Mouse (Mus musculus) limb, embryonic 14.5 days (tissue): ENCODE data around the gene Aldh18a1. TPM values are rescaled to one million over a fixed set of nuclear protein-coding genes. Genes with fewer than 3 reads are reported as not detected.

ENCODE experiments used
- ATAC-seq: fragments of 200-750 bp; cut with Nextera tagmentation; 2 replicates; pipeline ENCODE4 v1.8.0; 2017; ENCODE audit warnings: low read depth, moderate number of reproducible peaks, moderate TSS enrichment; ENCODE audit not compliant: low FRiP score
- DNase-seq: peaks from one replicate; pipeline ENCODE4 v3.0.0-alpha.2; 2015; ENCODE audit warnings: low spot score
- H3K27ac ChIP-seq: fragments of 300-500 bp; sonication (generic); replicated peaks from 2 replicates; pipeline ENCODE4 v1.5.1; 2014; ENCODE audit warnings: low read depth, mild to moderate bottlenecking, low read length, moderate library complexity, mixed read lengths
- H3K27me3 ChIP-seq: fragments of 300-500 bp; sonication (generic); 2 replicates; pipeline ENCODE4 v1.6.1; 2014; ENCODE audit warnings: low read length, mixed read lengths; ENCODE audit not compliant: control insufficient read depth, insufficient read depth
- H3K36me3 ChIP-seq: fragments of 300-500 bp; sonication (generic); 2 replicates; pipeline ENCODE4 v1.6.1; 2014; ENCODE audit warnings: mild to moderate bottlenecking, low read length, moderate library complexity, mixed read lengths; ENCODE audit not compliant: control insufficient read depth, insufficient read depth
- H3K4me1 ChIP-seq: fragments of 300-500 bp; sonication (generic); 2 replicates; pipeline ENCODE4 v1.6.1; 2014; ENCODE audit warnings: antibody characterized with exemption, low read length, mixed read lengths; ENCODE audit not compliant: control insufficient read depth, insufficient read depth
- H3K4me2 ChIP-seq: fragments of 300-500 bp; sonication (generic); replicated peaks from 2 replicates; pipeline ENCODE4 v1.6.1; 2014; ENCODE audit warnings: low read depth, mild to moderate bottlenecking, low read length, moderate library complexity; ENCODE audit not compliant: severe bottlenecking
- H3K4me3 ChIP-seq: fragments of 300-500 bp; sonication (generic); replicated peaks from 2 replicates; pipeline ENCODE4 v1.5.1; 2014; ENCODE audit warnings: low read length
- H3K9ac ChIP-seq: fragments of 300-500 bp; sonication (generic); 2 replicates; pipeline ENCODE4 v1.6.1; 2014; ENCODE audit warnings: mild to moderate bottlenecking, low read depth, low read length, moderate library complexity; ENCODE audit not compliant: severe bottlenecking
- H3K9me3 ChIP-seq: fragments of 300-500 bp; sonication (generic); 2 replicates; pipeline ENCODE4 v1.6.1; 2016; ENCODE audit warnings: low read length; ENCODE audit not compliant: control insufficient read depth
- POLR2A ChIP-seq: fragments of 200-500 bp; IDR thresholded peaks from 2 replicates; pipeline ENCODE4 v1.8.0; 2012; ENCODE audit warnings: inconsistent platforms, mild to moderate bottlenecking, moderate library complexity, borderline replicate concordance; ENCODE audit not compliant: insufficient read depth, insufficient read length; ENCODE audit errors: extremely low read depth
- WGBS: fragments of 180-500 bp; shearing (Covaris S2); extraction: QIAGEN DNeasy Blood & Tissue Kit; methylation state at CpG from one replicate; pipeline ENCODE4 v1.1.7; 2014; 5-methylcytosine and 5-hydroxymethylcytosine counted together
- polyA plus RNA-seq, 2 experiments: library from polyadenylated mRNA; depleted of rRNA in 1 of 2; stranded (reverse) in 1 of 2; unstranded in 1 of 2; fragments of >200 nt; fragmentation: Nextera tagmentation in 1 of 2; extraction: Ambion mirVana in 1 of 2; gene quantifications; 2 replicates each; pipeline versions ENCODE4 v1.2.1 to v1.2.3; 2012 to 2014

The Aldh18a1 gene
- polyA plus RNA-seq, 2 experiments = 65.3 to 79.8 TPM

GRCm38 (mm10) chr19:40510387-40511099, 77.7 kb downstream of the Aldh18a1 start:
- ATAC-seq (no peak), DNase-seq (no peak)
- no peak overlapping the region for H3K27ac ChIP-seq
- H3K9ac ChIP-seq = no peak overlapping the region
- H3K4me2 ChIP-seq = peak overlapping the region; percentile 4; the same call in 1 of the 2 replicates
- H3K27me3 ChIP-seq = no peaks in the 10 kb centered on the region
- WGBS = 72% methylated on average over 13 of the region's 13 CpGs
- no peak for TF ChIP-seq POLR2A
- H3K4me1 ChIP-seq = peaks cover 13% of the 10 kb centered on the region; the same call in 1 of the 2 replicates
- no peaks in the 10 kb centered on the region for H3K36me3 ChIP-seq
- no peak overlapping the region for H3K4me3 ChIP-seq
- no peaks in the 10 kb centered on the region for H3K9me3 ChIP-seq

GRCm38 (mm10) chr19:40509274-40509673, 79.0 kb downstream of the Aldh18a1 start:
- H3K9me3 ChIP-seq = no peaks in the 10 kb centered on the region
- H3K27me3 ChIP-seq = no peaks in the 10 kb centered on the region
- H3K27ac ChIP-seq = no peak overlapping the region
- peaks cover 13% of the 10 kb centered on the region; the same call in 1 of the 2 replicates for H3K4me1 ChIP-seq
- TF ChIP-seq POLR2A = no peak
- no peak overlapping the region for H3K4me3 ChIP-seq
- H3K9ac ChIP-seq = no peak overlapping the region
- WGBS = 61% methylated on average over 2 of the region's 2 CpGs
- H3K36me3 ChIP-seq = no peaks in the 10 kb centered on the region
- DNase-seq (no peak), ATAC-seq (no peak)
- no peak overlapping the region for H3K4me2 ChIP-seq

- Histone ChIP-seq H3K4me1 (peaks cover 13% of the 10 kb centered on the region; the same call in 1 of the 2 replicates), H3K27ac (no peak overlapping the region), H3K4me2 (no peak overlapping the region), H3K9me3 (no peaks in the 10 kb centered on the region), H3K9ac (no peak overlapping the region), H3K4me3 (no peak overlapping the region), H3K27me3 (no peaks in the 10 kb centered on the region), H3K36me3 (no peaks in the 10 kb centered on the region)
- WGBS = 25% methylated on average over 2 of the region's 2 CpGs
- ATAC-seq (no peak), DNase-seq (no peak)
- no peak for TF ChIP-seq POLR2A
Observed at GRCm38 (mm10) chr19:40508851-40509250, 79.4 kb downstream of the Aldh18a1 start.

- 98% methylated on average over 3 of the region's 3 CpGs for WGBS
- Histone ChIP-seq H3K9ac (no peak overlapping the region), H3K4me3 (no peak overlapping the region), H3K36me3 (no peaks in the 10 kb centered on the region), H3K9me3 (no peaks in the 10 kb centered on the region), H3K27ac (no peak overlapping the region), H3K27me3 (no peaks in the 10 kb centered on the region), H3K4me2 (no peak overlapping the region), H3K4me1 (0 out of 2 replicates have a peak, but pooled peaks cover 5% of the 10 kb centered on the region)
- TF ChIP-seq POLR2A = no peak
- no peak for ATAC-seq
- no peak for DNase-seq
Observed at GRCm38 (mm10) chr19:40506965-40507364, 81.3 kb downstream of the Aldh18a1 start.

GRCm38 (mm10) chr19:40504336-40504735, 83.9 kb downstream of the Aldh18a1 start:
- Histone ChIP-seq H3K9ac (no peak overlapping the region), H3K4me3 (no peak overlapping the region), H3K36me3 (no peaks in the 10 kb centered on the region), H3K4me2 (no peak overlapping the region), H3K4me1 (no peaks in the 10 kb centered on the region), H3K27ac (no peak overlapping the region), H3K27me3 (no peaks in the 10 kb centered on the region), H3K9me3 (no peaks in the 10 kb centered on the region)
- ATAC-seq (no peak), DNase-seq (no peak)
- no peak for TF ChIP-seq POLR2A
- WGBS = 86% methylated on average over 7 of the region's 7 CpGs

Other genes with a start within 250 kb of the Aldh18a1 start
- gene Sorbs1, start 74.7 kb downstream of the Aldh18a1 start, polyA plus RNA-seq (2012; rRNA removed) = 35.3 and 40.2 TPM in 2 replicates
- gene Sorbs1, start 74.7 kb downstream of the Aldh18a1 start, polyA plus RNA-seq (2014; fragmentation: Nextera tagmentation; extraction: Ambion mirVana) = 40.6 and 45.6 TPM in 2 replicates
- 17.0 and 22.3 TPM in 2 replicates for gene Tctn3, start 23.8 kb upstream of the Aldh18a1 start, polyA plus RNA-seq (2012; rRNA removed)
- gene Tctn3, start 23.8 kb upstream of the Aldh18a1 start, polyA plus RNA-seq (2014; fragmentation: Nextera tagmentation; extraction: Ambion mirVana) = 11.4 and 13.1 TPM in 2 replicates
- 7.4 and 9.5 TPM in 2 replicates for gene Entpd1, start 23.9 kb upstream of the Aldh18a1 start, polyA plus RNA-seq (2012; rRNA removed)
- gene Entpd1, start 23.9 kb upstream of the Aldh18a1 start, polyA plus RNA-seq (2014; fragmentation: Nextera tagmentation; extraction: Ambion mirVana) = 9.8 and 11.0 TPM in 2 replicates
- 0.04 and 0.05 TPM in 2 replicates for gene Cc2d2b, start 160.3 kb upstream of the Aldh18a1 start, polyA plus RNA-seq (2012; rRNA removed)
- 0.22 and 0.55 TPM in 2 replicates for gene Cc2d2b, start 160.3 kb upstream of the Aldh18a1 start, polyA plus RNA-seq (2014; fragmentation: Nextera tagmentation; extraction: Ambion mirVana)
- gene Ccnj, start 242.8 kb upstream of the Aldh18a1 start, polyA plus RNA-seq (2012; rRNA removed) = 12.3 and 14.0 TPM in 2 replicates
- 9.8 and 10.2 TPM in 2 replicates for gene Ccnj, start 242.8 kb upstream of the Aldh18a1 start, polyA plus RNA-seq (2014; fragmentation: Nextera tagmentation; extraction: Ambion mirVana)